Mouse (Mus musculus) heart, adult 2 months (tissue): ENCODE measurements around the gene Nemp1.

ENCODE experiments used
- CTCF ChIP-seq: fragments of 200-600 bp; IDR thresholded peaks from 2 replicates; pipeline ENCODE4 v1.8.1; 2022; ENCODE audit warnings: antibody characterized with exemption, mild to moderate bottlenecking, moderate library complexity
- EP300 ChIP-seq: fragments of 200-500 bp; IDR thresholded peaks from 2 replicates; pipeline ENCODE4 v1.6.1; 2011; ENCODE audit warnings: low read depth, low read length, control low read depth; ENCODE audit not compliant: insufficient read depth
- POLR2A ChIP-seq: fragments of 200-500 bp; IDR thresholded peaks from 2 replicates; pipeline ENCODE4 v1.6.1; 2011; ENCODE audit warnings: mild to moderate bottlenecking, low read depth, low read length, control low read depth; ENCODE audit not compliant: insufficient read depth

DNA sequence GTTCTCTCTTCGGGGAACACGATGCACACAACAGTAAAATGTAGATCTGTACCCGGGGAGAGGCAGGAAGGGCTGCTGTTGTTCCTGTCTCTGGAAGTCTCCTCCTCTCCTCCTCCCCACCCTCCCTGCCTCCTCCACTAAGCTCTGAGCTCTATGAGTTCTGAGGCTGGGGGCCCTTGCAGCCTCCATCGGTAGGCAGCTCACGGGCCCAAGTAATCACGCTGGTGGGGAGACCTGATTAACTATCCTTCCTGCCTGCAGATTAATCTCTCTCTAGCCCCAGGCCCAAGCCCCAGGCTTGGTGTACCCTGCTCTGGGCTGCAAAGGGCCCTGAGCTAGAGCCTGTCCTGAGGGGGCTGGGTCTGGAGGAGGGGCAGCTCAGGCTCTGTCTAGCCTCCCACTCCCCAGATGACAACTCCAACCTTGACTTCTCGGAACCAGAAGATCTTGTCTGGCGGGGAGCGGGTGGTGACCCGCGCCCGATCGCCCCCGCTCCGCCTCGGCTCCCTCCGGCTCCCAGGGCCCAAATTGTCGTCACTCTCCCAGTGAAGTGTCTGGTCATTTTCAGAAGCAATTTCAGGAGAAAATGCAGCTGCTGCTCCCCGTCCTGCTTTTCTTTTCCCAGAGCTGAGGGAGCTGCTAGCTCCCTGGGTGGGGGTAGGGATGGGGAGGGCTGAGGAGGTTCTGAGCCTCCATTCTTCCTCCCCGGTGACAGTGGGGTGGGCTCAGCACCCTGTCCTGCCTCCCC is 55.1 kb downstream of the Nemp1 start:
- TF ChIP-seq POLR2A, result no peak
- TF ChIP-seq CTCF, result no peak
- TF ChIP-seq EP300, result no peak
